Mouse (Mus musculus): Measurements from ENCODE around the gene Sv2b.

GRCm38 (mm10) chr7:75240754-75241507 is 68.1 kb downstream of the Sv2b start:
- TF ChIP-seq POLR2A (IDR thresholded peaks at IDR 0.05; ENCODE audit: extremely low read depth, insufficient read depth, low read length) = no peak
- TF ChIP-seq CTCF (IDR thresholded peaks at IDR 0.05; ENCODE audit: low read depth, low read length) = no peak

Measured in liver, adult 2 months (tissue).